Mouse (Mus musculus) small intestine, adult 2 months (tissue): ENCODE results near the gene Sulf2. TPM values are rescaled to one million over a fixed set of nuclear protein-coding genes. Genes with fewer than 3 reads are reported as not detected.

Experiments used
- H3K27ac ChIP-seq: fragments of 200-500 bp; 2 replicates; pipeline ENCODE4 v1.5.1; 2012; ENCODE audit warnings: low read depth, low read length, control low read depth, inconsistent platforms; ENCODE audit not compliant: insufficient read depth
- H3K27me3 ChIP-seq: fragments of 200-500 bp; 2 replicates; pipeline ENCODE4 v1.6.1; 2012; ENCODE audit warnings: mild to moderate bottlenecking, moderate library complexity, low read length, inconsistent platforms; ENCODE audit not compliant: control insufficient read depth, insufficient read depth
- H3K36me3 ChIP-seq: fragments of 200-500 bp; 2 replicates; pipeline ENCODE4 v1.6.1; 2012; ENCODE audit warnings: mild to moderate bottlenecking, low read length, control low read depth, inconsistent platforms; ENCODE audit not compliant: control insufficient read depth, insufficient read depth
- H3K4me1 ChIP-seq: fragments of 200-500 bp; 2 replicates; pipeline ENCODE4 v1.6.1; 2012; ENCODE audit warnings: low read length, inconsistent platforms, mixed read lengths; ENCODE audit not compliant: control insufficient read depth, insufficient read depth, insufficient read length
- H3K4me3 ChIP-seq: fragments of 200-500 bp; 2 replicates; pipeline ENCODE4 v1.5.1; 2012; ENCODE audit warnings: low read depth, mild to moderate bottlenecking, control low read depth, inconsistent platforms, low read length, moderate library complexity
- CTCF ChIP-seq: fragments of 200-500 bp; IDR thresholded peaks from 2 replicates; pipeline ENCODE4 v1.5.1; 2012; ENCODE audit warnings: low read depth, mild to moderate bottlenecking, control low read depth, inconsistent platforms, low read length, moderate library complexity, mixed read lengths; ENCODE audit not compliant: insufficient replicate concordance, insufficient read length; ENCODE audit errors: extremely low read depth
- POLR2A ChIP-seq: fragments of 200-500 bp; IDR thresholded peaks from 2 replicates; pipeline ENCODE4 v1.6.1; 2012; ENCODE audit warnings: low read depth, mild to moderate bottlenecking, control low read depth, inconsistent platforms, low read length, moderate library complexity
- WGBS: fragments of 180-500 bp; shearing (Covaris S2); methylation state at CpG from one replicate; pipeline ENCODE4 v1.1.7; 2018; 5-methylcytosine and 5-hydroxymethylcytosine counted together
- polyA plus RNA-seq: library from polyadenylated mRNA; depleted of rRNA; stranded (reverse); fragments of >200 nt; gene quantifications from 2 replicates; pipeline ENCODE4 v1.2.3, GENCODE M21; 2012

Gene Sulf2
- polyA plus RNA-seq, 1 experiment = 75.6 TPM

DNA sequence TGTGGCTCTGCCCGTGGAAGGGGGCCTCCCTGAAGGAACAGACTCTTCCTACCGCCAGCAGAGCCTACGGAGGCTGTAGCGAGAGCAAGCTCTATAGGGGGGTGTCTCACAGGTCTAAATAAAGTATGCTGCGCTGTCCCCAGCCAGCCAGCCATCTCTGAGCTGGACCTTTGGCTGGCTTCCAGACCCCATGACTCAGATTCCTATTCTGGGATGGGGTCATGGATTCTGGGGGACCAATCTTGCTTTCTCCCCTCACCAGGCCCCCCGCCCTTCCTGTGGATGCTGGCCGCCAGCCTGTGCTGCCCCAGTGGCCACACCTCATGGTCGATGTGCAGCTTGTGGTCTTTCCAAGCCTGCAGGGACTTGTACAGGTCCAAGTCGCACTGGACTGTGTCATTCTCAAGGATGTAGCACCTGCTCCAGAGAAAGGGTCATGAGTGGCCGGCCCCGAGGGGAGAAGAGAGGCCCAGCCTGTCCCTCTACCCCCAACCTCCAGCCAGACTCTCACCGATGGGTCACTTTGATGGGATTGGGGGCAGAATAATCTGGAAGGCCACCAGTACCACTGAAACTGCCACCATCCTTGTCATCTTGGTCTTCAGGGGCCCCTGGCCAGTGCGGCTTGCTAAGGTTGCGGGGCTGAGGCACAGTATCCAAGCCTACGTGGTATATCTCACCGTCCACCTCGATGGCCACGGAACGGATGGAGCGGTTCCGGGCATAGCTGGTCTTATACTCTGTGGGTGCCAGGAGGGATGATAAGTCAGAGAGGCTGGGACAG is 74.3 kb downstream of the Sulf2 start:
- TF ChIP-seq POLR2A (no peak), CTCF (no peak)
- no peaks in the 10 kb centered on the region; the same call in 1 of the 2 replicates for H3K4me1 ChIP-seq
- no peaks in the 10 kb centered on the region for H3K27me3 ChIP-seq
- 89% methylated on average over 21 of the region's 21 CpGs for WGBS
- no peak overlapping the region; the same call in 1 of the 2 replicates for H3K4me3 ChIP-seq
- H3K36me3 ChIP-seq = peaks cover 19% of the 10 kb centered on the region
- no peak overlapping the region for H3K27ac ChIP-seq

DNA sequence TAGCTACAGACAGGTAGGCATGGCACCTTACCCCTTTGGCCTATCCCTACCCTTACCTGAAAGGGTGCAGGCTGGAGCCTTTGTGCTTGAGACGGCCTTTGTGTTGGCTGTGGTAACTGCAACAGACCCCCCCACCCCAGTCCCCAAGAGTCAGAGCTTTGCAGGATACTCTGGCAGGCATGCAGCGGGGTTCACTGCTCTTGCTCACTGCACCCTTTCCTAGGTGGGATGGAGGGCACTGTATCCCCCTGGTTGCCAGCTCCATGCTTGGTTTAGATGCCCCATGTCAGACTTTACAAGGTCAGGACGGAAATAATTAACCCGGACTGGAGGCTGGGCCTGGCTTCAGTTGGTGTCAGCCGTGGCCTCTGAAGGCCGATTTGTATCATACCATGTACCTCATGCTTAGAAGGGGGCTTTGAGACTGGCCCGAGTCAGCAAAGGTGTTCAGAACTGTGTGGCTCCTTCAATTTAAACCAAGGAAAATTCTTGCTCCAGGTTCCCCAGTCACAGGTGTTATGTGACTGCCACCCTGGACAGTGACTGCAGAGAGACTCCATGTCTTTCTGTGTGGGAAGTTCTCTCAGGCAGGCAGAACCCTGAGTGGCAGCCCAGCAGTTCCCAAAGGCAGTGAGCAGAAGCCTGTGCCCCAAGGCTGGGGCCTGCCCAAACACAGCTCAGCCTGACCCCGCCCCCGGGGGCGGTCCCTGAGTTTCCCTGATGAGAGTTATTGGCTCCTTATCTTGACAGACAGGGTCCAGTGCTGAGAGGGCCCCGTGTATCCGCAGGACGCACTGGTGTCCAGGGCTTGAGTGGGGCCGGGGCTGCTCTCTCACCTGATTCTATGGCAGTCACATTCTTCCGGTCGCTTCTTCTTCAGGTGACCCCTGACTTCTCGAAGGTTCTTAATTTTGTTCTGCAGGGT is 75.2 kb downstream of the Sulf2 start:
- no peaks in the 10 kb centered on the region; the same call in 1 of the 2 replicates for H3K4me1 ChIP-seq
- no peaks in the 10 kb centered on the region for H3K27me3 ChIP-seq
- peaks cover 21% of the 10 kb centered on the region for H3K36me3 ChIP-seq
- H3K27ac ChIP-seq = no peak overlapping the region
- no peak for TF ChIP-seq POLR2A
- no peak for TF ChIP-seq CTCF
- H3K4me3 ChIP-seq = no peak overlapping the region; the same call in 1 of the 2 replicates
- WGBS = 39% methylated on average over 17 of the region's 17 CpGs

DNA sequence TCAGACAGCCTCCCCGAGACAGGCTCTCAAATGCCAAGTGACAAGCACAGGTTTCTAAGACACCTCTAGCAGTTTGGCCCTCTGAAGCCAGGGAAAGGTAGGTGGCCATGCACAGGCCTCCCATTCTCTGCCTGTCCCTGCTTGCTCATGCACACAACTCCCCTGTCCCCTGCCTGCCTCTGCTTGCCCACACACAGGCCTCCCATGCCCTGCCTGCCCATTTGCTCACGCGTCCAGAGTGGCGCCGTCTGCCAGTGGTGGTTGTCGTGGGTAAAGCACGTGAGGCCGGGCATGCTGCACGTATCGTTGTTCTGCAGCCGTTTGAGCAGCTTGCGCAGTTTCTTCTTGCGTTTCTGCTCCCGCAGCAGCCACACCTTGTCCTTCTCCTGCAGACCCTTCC is 76.2 kb downstream of the Sulf2 start:
- no peaks in the 10 kb centered on the region; the same call in 1 of the 2 replicates for H3K4me1 ChIP-seq
- H3K36me3 ChIP-seq = peaks cover 19% of the 10 kb centered on the region
- whole genome bisulfite sequencing = 89% methylated on average over 14 of the region's 14 CpGs
- H3K4me3 ChIP-seq = no peak overlapping the region
- no peak overlapping the region for H3K27ac ChIP-seq
- TF ChIP-seq CTCF = no peak
- no peak for TF ChIP-seq POLR2A
- no peaks in the 10 kb centered on the region for H3K27me3 ChIP-seq

GRCm38 (mm10) chr2:166077371-166077770 is 78.1 kb downstream of the Sulf2 start:
- Histone ChIP-seq H3K4me3 (no peak overlapping the region), H3K27ac (no peak overlapping the region), H3K4me1 (no peaks in the 10 kb centered on the region; the same call in 1 of the 2 replicates), H3K27me3 (no peaks in the 10 kb centered on the region), H3K36me3 (peaks cover 29% of the 10 kb centered on the region)
- 92% methylated on average over 9 of the region's 9 CpGs for WGBS
- no peak for TF ChIP-seq POLR2A
- TF ChIP-seq CTCF = no peak

DNA sequence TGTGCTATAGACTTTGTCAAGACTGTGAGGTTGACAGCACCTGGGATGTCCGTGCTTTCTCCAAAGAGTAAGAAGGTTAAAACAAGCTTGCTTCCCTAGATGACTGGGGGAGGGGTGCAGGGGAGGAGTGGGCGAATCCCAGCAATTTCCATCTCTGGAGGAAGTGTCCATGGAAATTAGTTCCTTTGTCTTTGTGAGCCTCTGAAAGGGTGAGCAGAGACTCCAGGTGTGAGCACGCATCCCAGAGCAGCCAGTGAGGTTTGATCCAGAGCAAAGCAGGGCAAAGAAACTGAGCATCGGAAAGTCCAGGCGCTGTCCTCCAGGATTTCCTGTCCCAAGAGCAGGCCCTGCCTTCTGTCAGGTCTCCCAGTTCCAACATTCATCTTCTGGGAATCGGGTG is 81.1 kb downstream of the Sulf2 start:
- H3K36me3 ChIP-seq = peaks cover 50% of the 10 kb centered on the region
- 77% methylated on average over 6 of the region's 6 CpGs for WGBS
- H3K4me1 ChIP-seq = no peaks in the 10 kb centered on the region
- H3K4me3 ChIP-seq = no peak overlapping the region
- no peak for TF ChIP-seq POLR2A
- TF ChIP-seq CTCF = no peak
- H3K27ac ChIP-seq = no peak overlapping the region
- H3K27me3 ChIP-seq = no peaks in the 10 kb centered on the region

GRCm38 (mm10) chr2:166073082-166073481 is 82.4 kb downstream of the Sulf2 start:
- Histone ChIP-seq H3K36me3 (peaks cover 53% of the 10 kb centered on the region), H3K27ac (no peak overlapping the region)
- TF ChIP-seq POLR2A (no peak), CTCF (no peak)

DNA sequence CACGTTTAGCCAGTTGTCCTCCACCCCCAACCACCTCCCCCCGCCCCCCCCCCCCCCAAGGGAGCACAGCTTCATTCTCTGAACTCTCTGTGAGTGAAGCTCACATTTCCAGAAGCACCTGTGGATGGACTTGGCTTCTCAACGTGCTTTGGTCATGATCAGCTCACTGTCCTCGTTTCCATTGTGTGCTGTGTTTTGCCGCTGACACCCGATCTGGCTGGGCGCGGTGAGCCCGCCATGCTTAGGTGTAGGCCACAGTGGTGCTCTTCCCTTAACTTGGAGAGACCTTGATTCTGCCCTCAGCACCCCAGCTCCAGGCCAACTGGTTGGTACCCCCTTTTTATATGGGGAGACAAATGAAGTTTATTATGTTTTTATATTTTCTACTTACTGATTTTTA is 83.6 kb downstream of the Sulf2 start:
- peaks cover 62% of the 10 kb centered on the region for H3K36me3 ChIP-seq
- WGBS = 86% methylated on average over 9 of the region's 9 CpGs
- no peak overlapping the region for H3K27ac ChIP-seq
- H3K27me3 ChIP-seq = no peaks in the 10 kb centered on the region
- H3K4me3 ChIP-seq = no peak overlapping the region
- no peak for TF ChIP-seq CTCF
- no peak for TF ChIP-seq POLR2A
- no peaks in the 10 kb centered on the region for H3K4me1 ChIP-seq

More at GRCm38 (mm10) chr2:166073082-166073481, 82.4 kb downstream of the Sulf2 start:
- Histone ChIP-seq H3K27me3 (no peaks in the 10 kb centered on the region), H3K4me1 (no peaks in the 10 kb centered on the region), H3K4me3 (no peak overlapping the region)
- 79% methylated on average over 10 of the region's 10 CpGs for WGBS
